Mouse (Mus musculus) heart, adult 2 months (tissue): Measurements from ENCODE around the gene Tnfsf13.

ENCODE experiments used
- CTCF ChIP-seq: fragments of 200-600 bp; IDR thresholded peaks from 2 replicates; pipeline ENCODE4 v1.8.1; 2022; ENCODE audit warnings: antibody characterized with exemption, mild to moderate bottlenecking, moderate library complexity
- EP300 ChIP-seq: fragments of 200-500 bp; IDR thresholded peaks from 2 replicates; pipeline ENCODE4 v1.6.1; 2011; ENCODE audit warnings: low read depth, low read length, control low read depth; ENCODE audit not compliant: insufficient read depth
- POLR2A ChIP-seq: fragments of 200-500 bp; IDR thresholded peaks from 2 replicates; pipeline ENCODE4 v1.6.1; 2011; ENCODE audit warnings: mild to moderate bottlenecking, low read depth, low read length, control low read depth; ENCODE audit not compliant: insufficient read depth

- TF ChIP-seq POLR2A, result no peak
- TF ChIP-seq CTCF, result no peak
- no peak for TF ChIP-seq EP300
These were observed 9.4 kb upstream of the Tnfsf13 start for GRCm38 (mm10) chr11:69695046-69695360.
